Mouse (Mus musculus) embryonic facial prominence, embryonic 11.5 days (tissue): Measurements from ENCODE around the gene Rassf8. TPM values are rescaled to one million over a fixed set of nuclear protein-coding genes. Genes with fewer than 3 reads are reported as not detected.

Experiments
- ATAC-seq: fragments of 200-750 bp; cut with Nextera tagmentation; replicated peaks from 2 replicates; pipeline ENCODE4 v1.8.0; 2017; ENCODE audit warnings: low read depth; ENCODE audit not compliant: insufficient number of reproducible peaks, low FRiP score, low TSS enrichment
- DNase-seq: peaks from one replicate; pipeline ENCODE4 v3.0.0-alpha.2; 2015; ENCODE audit warnings: low spot score
- H3K27ac ChIP-seq: fragments of 300-500 bp; sonication (generic); replicated peaks from 2 replicates; pipeline ENCODE4 v1.5.1; 2014; ENCODE audit warnings: mild to moderate bottlenecking, low read depth, low read length, control low read depth
- H3K27me3 ChIP-seq: fragments of 300-500 bp; sonication (generic); 2 replicates; pipeline ENCODE4 v1.6.1; 2014; ENCODE audit warnings: mild to moderate bottlenecking, low read length, moderate library complexity, mixed read lengths; ENCODE audit not compliant: control insufficient read depth, insufficient read depth
- H3K36me3 ChIP-seq: fragments of 300-500 bp; sonication (generic); replicated peaks from 2 replicates; pipeline ENCODE4 v1.6.1; 2014; ENCODE audit warnings: low read depth, mild to moderate bottlenecking, low read length, moderate library complexity, mixed read lengths; ENCODE audit not compliant: control insufficient read depth, insufficient read depth
- H3K4me1 ChIP-seq: fragments of 300-500 bp; sonication (generic); 2 replicates; pipeline ENCODE4 v1.6.1; 2014; ENCODE audit warnings: low read length, mixed read lengths; ENCODE audit not compliant: control insufficient read depth, insufficient read depth
- H3K4me2 ChIP-seq: fragments of 300-500 bp; sonication (generic); 2 replicates; pipeline ENCODE4 v1.6.1; 2014; ENCODE audit warnings: low read depth, mild to moderate bottlenecking, control low read depth, low read length, moderate library complexity
- H3K4me3 ChIP-seq: fragments of 300-500 bp; sonication (generic); 2 replicates; pipeline ENCODE4 v1.5.1; 2014; ENCODE audit warnings: low read depth, low read length, control low read depth
- H3K9ac ChIP-seq: fragments of 300-500 bp; sonication (generic); replicated peaks from 2 replicates; pipeline ENCODE4 v1.6.1; 2014; ENCODE audit warnings: mild to moderate bottlenecking, control low read depth, low read length
- H3K9me3 ChIP-seq: fragments of 300-500 bp; sonication (generic); replicated peaks from 2 replicates; pipeline ENCODE4 v1.6.1; 2016; ENCODE audit warnings: mild to moderate bottlenecking, low read length, inconsistent platforms, mixed read lengths; ENCODE audit not compliant: control insufficient read depth
- WGBS: fragments of 180-500 bp; shearing (Covaris S2); extraction: QIAGEN DNeasy Blood & Tissue Kit; methylation state at CpG from one replicate; pipeline ENCODE4 v1.1.7; 2014; 5-methylcytosine and 5-hydroxymethylcytosine counted together
- polyA plus RNA-seq: library from polyadenylated mRNA; unstranded; fragments of >200 nt; fragmentation: Nextera tagmentation; extraction: Ambion mirVana; gene quantifications from 2 replicates; pipeline ENCODE4 v1.2.1, GENCODE M21; 2014

Rassf8 gene
- polyA plus RNA-seq, 1 experiment from 2014 or later, result 8.2 TPM

DNA sequence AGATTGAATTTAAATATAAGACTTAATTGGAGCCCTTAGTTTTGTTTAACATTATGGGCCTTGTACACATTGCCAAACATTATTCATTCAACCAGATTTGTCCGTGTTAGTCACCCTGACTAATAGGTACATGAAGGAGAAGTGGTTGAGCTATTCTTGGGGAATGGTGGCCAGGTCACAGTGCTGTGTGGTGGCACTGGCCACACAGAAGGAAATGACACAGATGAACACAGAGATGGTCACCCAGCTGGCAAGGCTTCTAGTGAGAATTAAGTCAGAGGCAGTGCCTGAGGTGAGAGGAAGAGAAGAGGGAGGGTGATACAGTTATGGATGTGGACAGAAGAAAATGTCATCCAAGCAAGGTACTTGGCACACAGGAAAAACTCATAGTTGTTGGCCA is 32.4 kb upstream of the Rassf8 start:
- Histone ChIP-seq H3K9me3 (no peaks in the 10 kb centered on the region), H3K27ac (no peak overlapping the region), H3K9ac (no peak overlapping the region), H3K27me3 (no peaks in the 10 kb centered on the region), H3K4me3 (no peak overlapping the region), H3K4me1 (no peaks in the 10 kb centered on the region), H3K4me2 (no peak overlapping the region), H3K36me3 (no peaks in the 10 kb centered on the region)
- DNase-seq (no peak), ATAC-seq (no peak)
- 73% methylated on average over 1 of the region's 1 CpGs for WGBS

DNA sequence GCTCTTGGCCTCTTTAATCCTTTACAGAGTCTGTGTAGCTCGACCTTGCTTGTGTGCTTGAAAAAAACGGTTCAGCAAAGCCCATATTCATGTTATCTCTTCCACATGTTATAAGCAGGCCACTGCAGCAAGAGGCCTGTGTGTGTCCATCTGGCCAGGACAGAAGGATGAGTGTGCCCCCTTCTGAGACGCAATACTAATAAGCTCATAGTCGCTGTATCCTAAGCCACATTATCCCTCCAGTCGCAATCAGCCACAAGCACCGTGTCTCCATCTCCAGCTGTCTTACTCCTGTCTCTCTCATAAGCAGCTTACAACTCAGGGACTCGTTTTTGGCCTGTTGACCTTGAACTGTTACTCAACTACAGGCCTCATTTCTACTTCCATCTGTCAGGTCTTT is 24.0 kb upstream of the Rassf8 start:
- no peak for DNase-seq
- no peak overlapping the region for H3K27ac ChIP-seq
- no peak overlapping the region for H3K4me3 ChIP-seq
- no peak overlapping the region for H3K4me2 ChIP-seq
- 73% methylated on average over 7 of the region's 7 CpGs for WGBS
- no peaks in the 10 kb centered on the region for H3K27me3 ChIP-seq
- no peaks in the 10 kb centered on the region for H3K4me1 ChIP-seq
- H3K36me3 ChIP-seq, result no peaks in the 10 kb centered on the region
- ATAC-seq, result no peak
- H3K9me3 ChIP-seq, result no peaks in the 10 kb centered on the region
- H3K9ac ChIP-seq, result no peak overlapping the region

DNA sequence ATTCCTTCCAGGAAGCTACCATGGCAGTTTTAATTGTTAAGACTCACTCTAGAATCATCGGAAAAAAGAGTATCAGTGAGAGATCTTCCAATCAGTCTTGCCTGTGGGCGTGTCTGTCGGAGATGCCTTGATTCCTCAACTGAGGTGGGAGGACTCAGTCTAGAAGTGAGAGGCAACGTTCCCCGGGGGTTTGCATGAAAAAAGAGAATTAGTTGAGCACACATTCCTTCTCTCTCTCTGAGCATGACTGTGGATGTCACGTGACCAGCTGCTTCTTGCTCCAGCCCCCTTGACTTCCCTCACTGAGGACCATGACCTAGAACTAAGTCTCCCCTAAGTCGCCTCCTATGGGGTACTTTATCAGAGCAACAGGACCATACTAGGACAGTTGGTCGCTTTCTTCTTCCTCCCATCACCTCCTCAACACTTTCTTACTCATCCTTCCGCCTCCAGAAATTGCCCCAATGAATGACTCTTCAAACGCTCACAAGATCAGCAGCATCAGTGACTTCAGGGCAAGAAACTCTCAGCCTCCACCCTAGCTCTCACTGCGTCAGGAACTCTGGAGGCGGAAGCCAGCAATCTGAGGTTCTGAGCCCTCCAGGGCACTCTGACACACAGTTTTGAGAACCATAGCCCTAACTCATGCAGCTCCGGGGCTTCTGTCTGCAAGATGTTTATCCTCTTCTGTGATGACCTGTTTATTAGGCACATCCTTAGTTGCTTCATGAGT is 23.3 kb upstream of the Rassf8 start:
- Histone ChIP-seq H3K4me3 (no peak overlapping the region), H3K27ac (no peak overlapping the region), H3K9me3 (no peaks in the 10 kb centered on the region), H3K27me3 (no peaks in the 10 kb centered on the region), H3K4me1 (no peaks in the 10 kb centered on the region), H3K9ac (no peak overlapping the region), H3K4me2 (no peak overlapping the region), H3K36me3 (no peaks in the 10 kb centered on the region)
- 78% methylated on average over 13 of the region's 13 CpGs for WGBS
- ATAC-seq, result no peak
- DNase-seq, result no peak

DNA sequence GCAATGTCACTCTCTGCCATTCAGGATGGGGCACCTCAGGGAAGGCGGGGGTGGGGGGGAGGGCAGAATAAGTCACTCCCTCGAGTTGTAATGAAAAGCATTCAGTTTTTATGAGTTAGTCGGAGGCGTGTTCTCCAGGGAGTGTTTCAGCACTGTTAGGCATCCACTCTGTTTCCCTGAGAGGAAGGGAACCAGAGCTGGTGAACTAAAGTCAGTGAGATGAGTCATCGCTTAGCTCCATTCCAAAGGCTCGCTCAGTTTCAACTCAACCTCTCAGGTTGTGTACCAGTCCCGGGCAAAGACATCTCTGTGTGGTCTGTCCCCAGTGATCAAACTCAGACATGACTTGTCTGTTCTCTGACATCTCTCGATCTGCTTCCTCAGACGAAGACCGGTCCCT is 20.7 kb upstream of the Rassf8 start:
- Histone ChIP-seq H3K9me3 (no peaks in the 10 kb centered on the region), H3K36me3 (no peaks in the 10 kb centered on the region), H3K9ac (no peak overlapping the region), H3K4me3 (no peak overlapping the region), H3K27me3 (no peaks in the 10 kb centered on the region), H3K4me2 (no peak overlapping the region), H3K4me1 (no peaks in the 10 kb centered on the region), H3K27ac (no peak overlapping the region)
- 81% methylated on average over 10 of the region's 10 CpGs for WGBS
- ATAC-seq (no peak), DNase-seq (no peak)

DNA sequence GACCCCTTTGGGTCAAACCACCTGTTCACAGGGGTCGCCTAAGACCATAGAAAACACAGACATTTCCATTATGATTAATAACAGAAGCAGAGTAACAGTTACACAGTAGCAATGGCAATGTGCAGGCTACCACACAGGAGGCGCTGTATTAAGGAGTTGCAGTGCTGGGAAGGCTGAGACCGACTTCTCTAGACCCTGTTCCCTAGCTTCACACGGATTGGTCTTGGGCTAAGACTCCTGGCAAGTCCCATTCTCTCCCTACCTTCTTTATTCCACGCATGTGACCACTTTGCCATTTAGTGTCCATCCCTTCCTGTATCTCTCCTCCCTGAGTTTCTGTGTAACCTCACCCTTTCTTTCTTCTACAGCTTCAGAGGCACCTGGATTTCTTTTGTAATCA is 19.6 kb upstream of the Rassf8 start:
- Histone ChIP-seq H3K4me3 (no peak overlapping the region), H3K4me1 (no peaks in the 10 kb centered on the region), H3K36me3 (no peaks in the 10 kb centered on the region), H3K9ac (no peak overlapping the region), H3K27me3 (no peaks in the 10 kb centered on the region), H3K9me3 (no peaks in the 10 kb centered on the region), H3K4me2 (no peak overlapping the region), H3K27ac (no peak overlapping the region)
- 50% methylated on average over 5 of the region's 5 CpGs for WGBS
- ATAC-seq, result no peak
- DNase-seq, result no peak

DNA sequence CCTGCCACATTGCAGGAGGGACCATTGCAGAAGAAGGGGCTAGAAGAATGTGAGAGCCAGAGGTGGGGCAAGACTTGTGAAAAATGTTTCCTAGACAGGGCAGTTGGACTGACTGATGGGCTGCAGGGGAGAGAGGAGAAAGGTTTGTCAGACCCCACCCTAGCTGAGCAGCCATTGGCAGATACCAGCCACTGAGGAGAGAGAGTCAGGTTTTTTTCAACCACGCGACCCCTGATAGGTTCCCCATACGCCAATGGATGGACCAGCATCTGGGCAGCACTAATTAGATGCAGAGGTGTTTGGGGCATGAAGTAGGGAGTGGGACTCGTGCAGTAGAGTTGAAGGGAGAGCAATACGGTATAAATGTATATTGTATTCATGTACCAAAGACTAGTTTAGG is 13.7 kb upstream of the Rassf8 start:
- Histone ChIP-seq H3K9me3 (no peaks in the 10 kb centered on the region), H3K36me3 (no peaks in the 10 kb centered on the region), H3K9ac (no peak overlapping the region), H3K4me1 (peaks cover 2% of the 10 kb centered on the region), H3K27ac (no peak overlapping the region), H3K4me3 (no peak overlapping the region), H3K27me3 (no peaks in the 10 kb centered on the region), H3K4me2 (no peak overlapping the region)
- ATAC-seq (no peak), DNase-seq (peak; percentile 41)
- WGBS, result 59% methylated on average over 5 of the region's 5 CpGs

DNA sequence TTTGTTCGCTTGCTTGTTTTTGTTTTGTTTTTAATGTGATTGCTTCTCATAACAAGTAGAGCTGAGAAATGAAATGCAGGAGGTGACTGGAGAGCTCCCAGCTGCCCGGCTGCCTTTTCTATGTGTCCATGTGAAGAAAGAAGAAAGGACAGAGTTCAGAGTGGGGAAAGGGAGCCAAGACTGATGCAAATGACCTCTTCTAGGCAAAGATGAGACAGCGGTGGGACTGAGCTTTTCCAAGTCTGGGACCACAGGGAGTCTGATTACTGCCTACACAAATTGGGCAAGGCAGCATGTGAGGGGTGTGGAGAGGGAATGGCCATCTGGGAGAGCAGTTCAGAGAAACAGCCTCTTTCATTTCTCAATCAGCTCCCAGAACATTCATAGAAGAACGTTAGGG is 13.3 kb upstream of the Rassf8 start:
- H3K9me3 ChIP-seq, result no peaks in the 10 kb centered on the region
- peaks cover 2% of the 10 kb centered on the region for H3K4me1 ChIP-seq
- H3K9ac ChIP-seq, result no peak overlapping the region
- H3K27ac ChIP-seq, result no peak overlapping the region
- H3K4me3 ChIP-seq, result no peak overlapping the region
- H3K27me3 ChIP-seq, result no peaks in the 10 kb centered on the region
- H3K36me3 ChIP-seq, result no peaks in the 10 kb centered on the region
- DNase-seq, result no peak
- H3K4me2 ChIP-seq, result no peak overlapping the region
- no peak for ATAC-seq
- 64% methylated on average over 4 of the region's 4 CpGs for WGBS

DNA sequence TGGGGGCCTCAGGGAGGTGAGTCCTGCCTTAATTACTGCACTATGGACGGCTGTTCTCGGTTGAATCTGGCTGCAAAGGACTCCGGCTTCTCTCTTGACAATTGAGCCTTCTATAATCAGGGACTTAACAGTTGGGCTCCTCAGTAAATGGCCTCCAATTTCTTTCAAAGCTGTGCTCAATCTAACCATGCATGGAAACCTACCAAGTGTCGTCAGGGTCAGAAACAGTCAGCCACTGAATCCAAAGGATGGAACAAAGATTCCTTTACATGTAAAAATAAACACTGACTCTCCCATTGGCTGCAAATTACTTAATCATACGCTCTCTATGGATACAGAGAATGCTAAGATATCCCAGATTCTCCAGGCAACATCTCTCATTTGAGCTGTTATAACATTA is 12.6 kb upstream of the Rassf8 start:
- no peak overlapping the region; the same call in 1 of the 2 replicates for H3K27ac ChIP-seq
- H3K4me3 ChIP-seq, result no peak overlapping the region
- no peak overlapping the region for H3K9ac ChIP-seq
- DNase-seq (no peak), ATAC-seq (no peak)
- peaks cover 2% of the 10 kb centered on the region for H3K4me1 ChIP-seq
- H3K4me2 ChIP-seq, result no peak overlapping the region
- no peaks in the 10 kb centered on the region for H3K9me3 ChIP-seq
- H3K36me3 ChIP-seq, result no peaks in the 10 kb centered on the region
- WGBS, result 45% methylated on average over 5 of the region's 5 CpGs
- no peaks in the 10 kb centered on the region for H3K27me3 ChIP-seq
